Mouse (Mus musculus) liver, embryonic 14.5 days (tissue): ENCODE measurements at regions not wholly inside any gene's neighbourhood (a gene's known extent, or its start where the extent isn't known, plus 50 kb on each side); places are given as distances from the start of the nearest gene placed in this dataset.
"Not testable (repeated sequence)": the region's sequence is repeated elsewhere in the genome, so short reads cannot be mapped to it uniquely, and the experiment has no call there.

Source experiments
- ATAC-seq: fragments of 200-750 bp; cut with Nextera tagmentation; 2 replicates; pipeline ENCODE4 v1.8.0; 2017; ENCODE audit warnings: moderate number of reproducible peaks, mild to moderate bottlenecking, moderate library complexity; ENCODE audit not compliant: insufficient read depth
- DNase-seq, 3 experiments: peaks; one replicate each; pipeline ENCODE4 v3.0.0-alpha.2; 2012 to 2013; ENCODE audit warnings: low read depth in 3 of 3, low spot score in 3 of 3
- H3K27ac ChIP-seq: fragments of 300-500 bp; sonication (generic); 2 replicates; pipeline ENCODE4 v1.5.1; 2014; ENCODE audit warnings: moderate library complexity, mild to moderate bottlenecking, control low read depth, inconsistent platforms
- H3K27me3 ChIP-seq: fragments of 300-500 bp; sonication (generic); 2 replicates; pipeline ENCODE4 v1.6.1; 2014; ENCODE audit warnings: mild to moderate bottlenecking, low read length, moderate library complexity; ENCODE audit not compliant: control insufficient read depth, insufficient read depth
- H3K36me3 ChIP-seq: fragments of 300-500 bp; sonication (generic); replicated peaks from 2 replicates; pipeline ENCODE4 v1.6.1; 2014; ENCODE audit warnings: low read depth; ENCODE audit not compliant: control insufficient read depth, insufficient read depth
- H3K4me1 ChIP-seq, 2 experiments: fragments of 200-500 bp in 1 of 2; fragments of 300-500 bp in 1 of 2; sonication (generic) in 1 of 2; replicated peaks; 2 replicates each; pipeline ENCODE4 v1.6.1; 2012 to 2014; ENCODE audit warnings: antibody characterized with exemption in 1 of 2, inconsistent platforms in 1 of 2, low read length in 1 of 2; ENCODE audit not compliant: control insufficient read depth in 2 of 2, insufficient read depth in 2 of 2
- H3K4me2 ChIP-seq: fragments of 300-500 bp; sonication (generic); 2 replicates; pipeline ENCODE4 v1.6.1; 2014; ENCODE audit warnings: low read depth, mild to moderate bottlenecking, control low read depth, moderate library complexity
- H3K4me3 ChIP-seq, 2 experiments: fragments of 200-500 bp in 1 of 2; fragments of 300-500 bp in 1 of 2; sonication (generic) in 1 of 2; 2 replicates each; pipeline ENCODE4 v1.5.1; 2012 to 2014; ENCODE audit warnings: low read depth in 2 of 2, low read length in 2 of 2, mild to moderate bottlenecking in 2 of 2, control low read depth in 1 of 2, inconsistent platforms in 1 of 2, moderate library complexity in 1 of 2; ENCODE audit not compliant: insufficient read depth in 1 of 2
- H3K9ac ChIP-seq: fragments of 300-500 bp; sonication (generic); replicated peaks from 2 replicates; pipeline ENCODE4 v1.6.1; 2014; ENCODE audit warnings: mild to moderate bottlenecking, control low read depth, moderate library complexity
- H3K9me3 ChIP-seq: fragments of 300-500 bp; sonication (generic); 2 replicates; pipeline ENCODE4 v1.6.1; 2016; ENCODE audit warnings: low read length, mixed read lengths; ENCODE audit not compliant: control insufficient read depth
- CTCF ChIP-seq: IDR thresholded peaks from 2 replicates; pipeline ENCODE4 v1.5.1; 2016; ENCODE audit warnings: antibody characterized with exemption, low read depth, control low read depth
- EP300 ChIP-seq: IDR thresholded peaks from 2 replicates; pipeline ENCODE4 v1.6.1; 2016; ENCODE audit warnings: antibody characterized with exemption, low read depth
- WGBS: fragments of 180-500 bp; shearing (Covaris S2); extraction: QIAGEN DNeasy Blood & Tissue Kit; methylation state at CpG from one replicate; pipeline ENCODE4 v1.1.7; 2014; ENCODE audit not compliant: insufficient replicate concordance; 5-methylcytosine and 5-hydroxymethylcytosine counted together

DNA sequence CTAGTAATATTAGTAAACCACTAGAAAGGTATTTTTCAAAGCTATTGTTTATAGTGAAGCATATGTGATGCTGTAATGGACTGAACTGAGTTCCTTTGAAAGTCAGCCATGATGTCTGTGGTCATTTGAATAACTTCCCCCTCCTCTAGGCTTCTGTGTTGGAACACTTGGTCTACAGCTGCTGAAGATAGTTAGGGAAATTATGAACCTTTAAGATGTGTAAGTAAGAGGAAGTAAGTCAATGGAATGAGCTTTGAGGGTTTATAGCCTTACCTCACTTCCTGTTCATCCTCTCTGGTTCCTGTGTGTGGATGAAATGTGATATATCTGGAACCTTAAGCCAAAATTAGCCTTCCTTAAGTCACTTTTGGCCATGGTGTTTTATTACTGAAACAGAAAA lies 145.7 kb upstream of the Tmem229a start:
- Histone ChIP-seq H3K9ac (no peak overlapping the region), H3K4me3 (no peak overlapping the region), H3K27me3 (no peaks in the 10 kb centered on the region), H3K4me2 (no peak overlapping the region), H3K9me3 (no peaks in the 10 kb centered on the region), H3K4me1 (no peaks in the 10 kb centered on the region), H3K36me3 (no peaks in the 10 kb centered on the region), H3K27ac (no peak overlapping the region)
- TF ChIP-seq CTCF: no peak
- no peak for TF ChIP-seq EP300
- no peak for DNase-seq
- no peak for ATAC-seq

DNA sequence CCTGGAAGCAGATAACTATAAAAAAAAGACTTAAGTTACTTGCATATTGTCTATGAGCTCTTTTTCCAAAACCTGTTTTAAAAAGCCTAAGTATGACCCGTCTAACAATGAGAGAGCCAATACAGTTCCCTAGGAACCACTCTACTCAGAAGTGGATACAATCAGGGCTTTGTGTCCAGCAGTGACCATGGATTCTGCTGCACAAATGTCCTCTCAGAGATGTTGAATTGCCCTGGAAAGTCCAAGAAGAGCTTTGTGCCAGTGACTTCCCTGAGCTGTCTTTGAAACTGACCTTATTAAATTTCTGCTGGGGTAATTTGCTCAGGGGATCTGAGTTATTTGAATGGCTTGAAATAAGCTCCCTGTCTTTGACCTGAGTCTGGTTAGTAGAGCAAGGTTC lies 131.1 kb upstream of the Tmem229a start:
- ATAC-seq (no peak), DNase-seq (no peak)
- WGBS: 61% methylated on average over 1 of the region's 1 CpGs
- Histone ChIP-seq H3K36me3 (no peaks in the 10 kb centered on the region), H3K4me2 (no peak overlapping the region), H3K27me3 (no peaks in the 10 kb centered on the region), H3K27ac (no peak overlapping the region), H3K9ac (no peak overlapping the region), H3K9me3 (no peaks in the 10 kb centered on the region), H3K4me3 (no peak overlapping the region), H3K4me1 (no peaks in the 10 kb centered on the region)
- TF ChIP-seq EP300 (no peak), CTCF (no peak)

DNA sequence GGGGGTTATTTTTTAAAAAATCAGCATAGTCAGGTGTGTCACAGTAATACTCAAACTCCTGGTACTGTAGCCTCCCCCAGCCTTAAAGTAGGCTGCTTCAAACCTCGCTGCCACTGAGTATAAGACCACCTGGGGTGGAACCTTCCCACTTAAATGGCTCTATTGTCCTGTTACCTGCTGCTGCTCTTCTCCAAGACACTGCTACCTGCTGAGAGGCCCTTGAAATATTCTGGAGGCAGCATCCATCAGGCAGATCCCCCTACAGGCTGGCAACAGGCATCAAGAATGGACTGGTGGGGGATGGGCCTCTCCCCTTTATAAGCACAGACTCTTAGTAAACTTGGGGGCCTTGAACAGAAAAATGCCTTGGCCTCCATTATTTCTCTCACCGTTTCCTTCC lies 129.8 kb upstream of the Tmem229a start:
- DNase-seq (no peak), ATAC-seq (no peak)
- H3K9me3 ChIP-seq: no peaks in the 10 kb centered on the region
- no peak overlapping the region for H3K9ac ChIP-seq
- H3K36me3 ChIP-seq: no peaks in the 10 kb centered on the region
- no peak for TF ChIP-seq EP300
- no peak for TF ChIP-seq CTCF
- H3K27ac ChIP-seq: no peak overlapping the region
- WGBS: 64% methylated on average over 2 of the region's 2 CpGs
- no peaks in the 10 kb centered on the region for H3K27me3 ChIP-seq
- H3K4me1 ChIP-seq: no peaks in the 10 kb centered on the region
- H3K4me3 ChIP-seq: no peak overlapping the region
- H3K4me2 ChIP-seq: no peak overlapping the region

DNA sequence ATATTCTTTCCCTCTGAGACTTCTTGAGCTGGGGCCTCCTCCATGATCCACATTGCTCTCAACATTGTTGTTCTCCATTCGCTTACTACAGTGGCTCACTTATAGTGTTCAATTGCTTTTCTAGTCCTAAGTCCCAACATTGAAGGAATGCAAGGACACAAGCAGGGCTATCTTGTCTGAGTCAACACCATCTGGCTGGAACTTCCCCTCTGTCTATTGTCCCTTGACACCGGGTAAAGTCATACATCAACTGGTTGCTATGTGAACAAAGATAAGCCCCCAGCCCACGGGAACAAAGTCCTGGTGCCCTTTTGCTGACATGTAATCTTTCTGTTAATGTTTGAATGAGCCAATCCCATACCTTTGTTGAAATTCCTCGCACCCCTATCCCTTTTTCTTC lies 129.2 kb upstream of the Tmem229a start:
- H3K4me1 ChIP-seq, H3K27me3 ChIP-seq, H3K4me2 ChIP-seq, H3K36me3 ChIP-seq, H3K4me3 ChIP-seq, ATAC-seq, DNase-seq, H3K27ac ChIP-seq, H3K9ac ChIP-seq, H3K9me3 ChIP-seq: not testable (repeated sequence)
- WGBS: 26% methylated on average over 4 of the region's 4 CpGs

DNA sequence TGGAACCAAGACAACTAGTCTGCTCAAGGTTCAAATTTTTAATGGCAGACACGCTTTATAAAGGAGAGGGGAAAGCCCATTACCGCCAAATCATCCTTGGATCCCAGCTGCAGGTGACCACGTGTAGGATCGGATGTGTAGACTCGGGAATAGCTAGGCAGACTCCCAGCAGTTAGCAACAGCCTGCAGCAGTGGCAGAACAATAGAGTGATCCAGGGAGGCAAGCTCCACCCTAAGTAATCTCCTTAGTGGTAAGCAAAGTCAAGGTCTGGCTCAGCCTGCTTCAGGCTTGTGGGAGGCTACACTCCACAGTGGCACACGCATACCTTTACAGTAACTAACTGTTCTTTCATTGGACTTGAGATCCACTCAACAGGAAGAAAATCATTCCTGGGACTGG lies 109.8 kb upstream of the Tmem229a start:
- no peaks in the 10 kb centered on the region for H3K4me1 ChIP-seq
- no peaks in the 10 kb centered on the region for H3K36me3 ChIP-seq
- ATAC-seq (no peak), DNase-seq (no peak)
- H3K9me3 ChIP-seq: no peaks in the 10 kb centered on the region
- no peak overlapping the region for H3K27ac ChIP-seq
- no peak overlapping the region for H3K4me2 ChIP-seq
- no peak overlapping the region for H3K4me3 ChIP-seq
- 44% methylated on average over 6 of the region's 6 CpGs for WGBS
- TF ChIP-seq CTCF: no peak
- no peak for TF ChIP-seq EP300
- no peak overlapping the region for H3K9ac ChIP-seq
- no peaks in the 10 kb centered on the region for H3K27me3 ChIP-seq
